Mouse (Mus musculus): ENCODE measurements around the gene Zfp42. TPM values are rescaled to one million over a fixed set of nuclear protein-coding genes. Genes with fewer than 3 reads are reported as not detected.

Gene Zfp42
- total RNA-seq, 2 experiments from 2014 or later = not detected

DNA sequence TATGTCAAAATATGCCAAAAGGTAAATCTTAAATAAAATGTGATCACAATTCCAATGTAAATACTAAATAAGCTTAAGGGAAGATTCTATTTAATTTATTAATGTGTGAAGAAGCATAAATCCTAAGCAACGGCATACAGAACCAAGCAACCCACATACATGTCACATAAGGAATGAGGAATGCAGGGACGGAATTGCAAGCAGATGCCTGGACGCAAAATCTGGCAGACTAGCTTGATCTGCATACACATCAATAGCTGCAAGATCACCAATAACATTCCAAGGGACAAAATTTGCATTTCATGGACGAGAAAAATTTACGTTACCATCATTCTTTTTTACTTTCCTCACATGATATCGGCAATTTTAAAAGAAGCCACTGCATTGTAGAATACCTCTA lies 51.1 kb downstream of the Zfp42 start:
- peak in 1 of 2 experiments; percentile 8 for DNase-seq (ENCODE audit: low spot score in 2 of 2)

DNA sequence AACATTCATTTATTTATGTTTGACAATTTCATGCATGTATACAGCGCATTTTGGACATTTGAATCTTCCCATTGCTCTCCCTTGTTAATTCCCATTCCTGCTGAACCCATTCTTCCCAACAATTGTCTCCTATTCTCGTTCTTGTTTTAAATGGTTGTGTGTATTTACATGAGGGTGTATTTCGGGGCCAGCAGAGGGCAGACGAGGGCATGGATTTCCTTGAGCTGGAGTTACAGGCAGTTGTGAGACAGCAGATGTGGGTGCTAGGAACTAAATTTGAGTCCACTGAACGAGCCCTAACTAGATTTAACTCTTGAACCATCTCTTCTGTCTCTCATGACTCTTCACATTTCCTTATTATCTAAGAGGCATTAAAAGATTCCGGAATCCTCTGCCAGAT lies 55.1 kb downstream of the Zfp42 start:
- no peak for DNase-seq (ENCODE audit: low spot score in 2 of 2)

- DNase-seq (ENCODE audit: low spot score in 2 of 2) = no peak
These were observed 58.1 kb downstream of the Zfp42 start for GRCm38 (mm10) chr8:43248707-43249106.

Other genes starting within 250 kb of the Zfp42 start
- gene Triml1, start 165.5 kb downstream of the Zfp42 start, total RNA-seq (2021) = not detected
- gene Triml2, start 126.4 kb downstream of the Zfp42 start, total RNA-seq (2021) = not detected
- gene Adam26b, start 221.1 kb upstream of the Zfp42 start, total RNA-seq (2021) = not detected

Data from layer of hippocampus, adult 18-20 months (tissue).